Mouse (Mus musculus) layer of hippocampus, postnatal 36 days (tissue): Measurements from ENCODE around the gene Spag5. TPM values are rescaled to one million over a fixed set of nuclear protein-coding genes. Genes with fewer than 3 reads are reported as not detected.
A peak's percentile ranks its signal among the peaks of the same experiment; 100 is the strongest.
"Not testable (repeated sequence)": the region's sequence is repeated elsewhere in the genome, so short reads cannot be mapped to it uniquely, and the experiment has no call there.

Source experiments
- DNase-seq, 2 experiments: peaks; one replicate each; pipeline ENCODE4 v3.0.0; 2022
- total RNA-seq, 2 experiments: library from RNA; stranded (reverse); gene quantifications; 2 replicates each; pipeline ENCODE4 v1.2.3; 2021

Spag5 gene
- total RNA-seq = 10 to 100 TPM in 1 of 2 experiments, 1 to 10 TPM in 1; 6.9 to 10.1 TPM

DNA sequence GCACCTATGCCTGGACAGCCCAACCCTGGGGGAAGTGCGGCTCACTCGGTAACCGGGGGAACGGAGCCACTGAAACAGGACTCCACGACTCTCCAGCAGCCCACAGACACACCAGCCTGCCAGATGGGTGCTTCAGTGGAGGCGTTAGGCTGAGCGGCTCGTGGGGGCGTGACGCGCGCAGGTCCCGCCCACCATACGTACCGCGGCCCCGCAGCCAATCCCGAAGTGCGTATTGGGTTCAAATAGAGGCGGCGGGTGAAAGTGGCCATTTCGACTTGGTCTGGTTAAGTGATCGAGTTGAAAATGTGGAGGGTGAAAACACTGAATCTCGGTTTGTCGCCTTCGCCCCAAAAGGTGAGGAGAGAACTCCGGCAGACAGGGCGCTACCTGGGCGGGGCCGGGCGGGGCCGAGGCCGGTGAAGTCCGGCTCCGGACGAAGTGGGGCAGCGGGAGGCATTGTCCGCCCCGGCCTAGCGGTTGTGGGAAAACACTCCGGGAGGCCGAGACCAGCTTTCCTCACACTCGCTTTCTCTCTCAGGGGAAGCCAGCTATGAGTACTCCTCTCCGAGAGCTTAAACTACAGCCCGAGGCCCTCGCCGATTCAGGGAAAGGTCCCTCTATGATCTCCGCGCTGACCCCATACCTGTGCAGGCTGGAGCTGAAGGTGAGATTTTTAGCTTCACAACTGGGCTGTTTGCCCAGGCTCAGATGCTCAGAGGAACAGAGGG lies at the start of gene Spag5:
Gene Spag5, plus strand, starts transcription at position 173 of the 728 bp plus-strand sequence.
- peak; percentile 89 to 91 for DNase-seq

DNA sequence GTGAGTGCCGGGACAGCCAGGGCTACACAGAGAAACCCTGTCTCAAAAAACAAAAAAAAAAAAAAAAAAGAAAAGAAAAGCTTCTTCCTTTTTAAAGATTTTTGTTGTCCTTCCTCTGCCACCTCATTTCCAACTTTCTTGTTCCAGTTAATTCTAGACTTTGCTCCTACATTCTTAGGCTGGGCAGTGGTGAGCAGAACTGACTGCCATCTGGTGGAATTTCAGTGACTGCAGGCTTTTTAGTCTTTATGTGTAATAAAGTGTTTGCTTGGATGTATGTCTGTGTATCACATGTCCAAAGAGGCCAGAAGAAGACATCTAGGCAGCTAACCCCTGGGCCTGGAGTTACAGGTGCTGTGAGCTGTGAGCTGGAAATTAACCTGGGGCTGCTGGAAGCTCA lies 44.7 kb upstream of the Spag5 start:
- DNase-seq = no peak

DNA sequence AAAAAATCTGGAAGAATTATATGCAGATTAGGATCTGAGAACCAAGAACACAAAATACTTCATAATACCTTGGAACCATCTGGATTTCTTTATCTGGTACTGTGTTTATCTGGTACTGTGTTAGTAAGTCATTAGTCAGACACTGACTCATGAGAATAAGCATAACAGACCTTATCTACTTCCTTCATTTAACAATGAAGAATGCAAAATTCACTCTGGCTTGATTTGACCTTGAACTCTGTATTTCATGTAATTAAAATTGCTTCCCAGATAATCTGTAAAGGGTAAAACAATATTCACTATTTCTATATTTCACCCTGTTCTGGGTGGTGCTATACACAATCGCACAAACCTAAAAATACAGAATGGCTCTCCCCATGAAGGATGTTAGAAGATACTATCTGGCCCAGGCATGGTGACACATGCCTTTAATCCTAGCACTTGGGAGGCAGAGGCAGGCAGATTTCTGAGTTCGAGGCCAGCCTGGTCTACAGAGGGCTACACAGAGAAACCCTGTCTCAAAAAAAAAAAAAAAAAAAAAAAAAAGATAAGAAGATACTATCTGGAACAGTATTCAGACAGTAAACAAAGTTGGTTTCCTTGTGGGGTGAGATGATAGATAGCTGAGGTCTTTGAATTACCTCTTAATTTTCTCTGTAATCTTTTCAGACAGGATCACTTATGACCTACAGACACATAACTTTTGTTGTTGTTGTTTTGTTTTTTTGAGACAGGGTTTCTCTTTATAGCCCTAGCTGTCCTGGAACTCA lies 40.7 kb upstream of the Spag5 start:
- no peak for DNase-seq

DNA sequence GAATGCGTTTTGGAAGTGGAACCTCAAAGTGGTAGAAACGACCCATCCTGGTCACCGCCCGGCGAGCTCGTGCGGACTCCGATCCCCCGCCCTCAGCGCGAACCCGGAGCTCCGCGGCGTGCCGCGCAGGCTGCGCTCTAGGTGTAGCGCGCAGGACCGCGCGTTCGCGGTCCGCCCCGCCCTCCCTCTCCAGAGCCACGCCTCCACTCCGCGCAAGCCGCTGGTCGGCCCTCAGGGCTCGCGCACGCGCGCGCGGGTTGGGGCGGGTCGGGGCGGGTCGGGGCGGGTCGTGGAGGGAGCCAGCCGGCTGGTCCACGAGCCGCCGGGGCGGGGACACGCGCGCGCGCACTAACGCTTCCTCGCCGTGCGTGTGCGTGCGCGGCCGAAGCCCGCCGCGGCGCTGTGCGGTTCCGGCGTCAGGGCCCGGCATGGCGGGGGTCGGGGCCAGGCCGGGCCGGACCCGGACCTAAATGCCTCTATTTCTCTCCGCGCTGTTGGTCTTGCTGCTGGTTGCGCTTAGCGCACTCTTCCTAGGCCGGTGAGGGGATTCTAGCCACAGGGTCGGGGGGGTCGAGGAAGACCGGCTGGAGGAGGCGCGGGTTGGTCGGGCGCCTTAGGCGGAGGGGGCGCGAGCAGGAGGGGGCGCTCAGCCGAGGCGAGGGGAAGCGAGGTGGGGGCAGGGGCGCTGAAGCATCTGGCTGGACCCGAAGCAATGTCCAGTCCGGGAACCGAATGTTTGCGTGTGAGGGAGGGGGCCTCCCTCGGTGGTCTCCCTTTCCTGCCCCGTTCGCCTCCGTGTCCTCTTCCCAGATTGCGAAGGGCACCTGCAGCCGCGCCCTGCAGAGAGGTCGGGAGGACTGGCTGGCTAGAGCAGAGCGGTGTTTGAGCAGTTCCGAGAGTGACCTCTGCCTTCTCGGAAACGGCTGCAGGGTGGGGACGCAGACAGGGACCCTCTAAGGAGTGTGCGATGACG lies 39.7 kb upstream of the Spag5 start, which contains the start of gene 2610507B11Rik:
Gene 2610507B11Rik, plus strand, starts transcription at position 373 of the 973 bp plus-strand sequence.
- peak; percentile 88 for DNase-seq

DNA sequence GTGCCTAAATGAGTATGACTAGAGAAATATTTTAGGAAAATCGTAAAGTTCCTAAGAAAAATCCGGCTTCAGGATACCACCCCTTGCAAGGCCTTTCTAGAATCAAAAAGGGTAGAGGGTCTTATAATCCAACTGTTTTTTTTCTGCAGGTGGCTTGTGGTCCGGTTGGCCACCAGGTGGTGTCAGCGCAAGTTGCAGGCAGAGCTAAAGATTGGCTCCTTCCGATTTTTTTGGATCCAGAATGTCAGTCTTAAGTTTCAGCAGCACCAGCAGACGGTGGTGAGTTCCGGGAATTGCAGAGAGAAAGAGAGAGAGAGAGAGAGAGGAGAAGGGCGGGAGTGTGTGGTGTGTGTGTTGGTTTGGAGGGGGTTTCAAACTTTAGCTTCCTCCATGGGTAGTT lies 38.8 kb upstream of the Spag5 start:
- peak; percentile 23 to 26 for DNase-seq

DNA sequence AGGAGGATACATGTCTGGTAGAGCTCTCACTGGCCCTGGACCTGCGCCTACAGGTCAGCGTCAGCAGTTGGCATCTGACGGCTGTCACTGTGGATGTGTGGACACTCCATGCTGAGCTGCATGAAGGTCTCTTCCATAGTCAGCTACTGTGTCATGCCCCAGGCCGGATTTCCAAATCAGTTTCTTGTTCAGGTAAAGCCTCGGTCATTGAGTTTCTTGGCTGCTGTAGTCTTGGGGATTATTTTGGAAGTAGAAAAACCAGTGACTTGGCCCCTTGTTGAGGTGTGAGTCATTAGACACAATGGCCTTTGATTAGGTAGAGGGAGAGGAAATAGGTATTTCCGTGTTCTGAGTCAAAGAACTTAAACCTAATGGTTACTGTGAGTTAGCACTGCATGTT lies 35.8 kb upstream of the Spag5 start:
- DNase-seq = no peak

DNA sequence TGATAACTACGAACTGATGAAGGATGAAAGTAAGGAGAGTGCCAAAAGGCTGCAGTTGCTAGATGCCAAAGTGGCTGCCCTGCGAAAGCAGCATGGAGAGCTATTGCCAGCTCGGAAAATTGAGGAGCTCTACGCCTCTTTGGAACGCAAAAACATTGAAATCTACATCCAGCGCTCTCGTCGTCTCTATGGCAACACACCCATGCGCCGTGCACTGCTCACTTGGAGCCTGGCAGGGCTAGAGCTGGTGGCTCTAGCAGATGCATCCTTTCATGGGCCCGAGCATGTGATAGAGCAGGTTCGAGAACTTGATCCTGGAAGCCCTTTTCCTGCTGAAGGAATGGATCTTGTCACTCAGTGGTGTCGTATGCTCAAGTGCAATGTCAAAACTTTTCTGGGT lies 29.3 kb upstream of the Spag5 start:
- DNase-seq = peak; percentile 64 to 81

DNA sequence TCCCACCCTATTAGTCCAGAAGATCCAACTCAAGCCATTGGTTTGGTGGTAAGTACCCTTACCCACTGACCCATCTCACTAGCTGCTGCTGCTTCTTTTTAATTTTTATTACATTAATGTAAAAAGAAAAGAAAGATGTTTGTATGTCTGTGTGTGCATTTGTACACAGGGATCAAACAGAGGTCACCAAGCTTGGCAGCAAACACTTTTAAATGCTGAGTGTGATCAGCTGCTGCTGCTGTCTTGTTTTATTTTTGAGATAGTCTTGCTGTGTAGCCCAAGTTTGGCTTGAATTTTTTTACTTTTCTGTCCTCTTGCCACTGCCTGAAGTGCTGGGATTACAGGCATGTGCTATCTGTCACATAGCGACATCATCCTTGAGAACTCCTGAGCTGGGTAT lies 25.7 kb upstream of the Spag5 start:
- no peak for DNase-seq

DNA sequence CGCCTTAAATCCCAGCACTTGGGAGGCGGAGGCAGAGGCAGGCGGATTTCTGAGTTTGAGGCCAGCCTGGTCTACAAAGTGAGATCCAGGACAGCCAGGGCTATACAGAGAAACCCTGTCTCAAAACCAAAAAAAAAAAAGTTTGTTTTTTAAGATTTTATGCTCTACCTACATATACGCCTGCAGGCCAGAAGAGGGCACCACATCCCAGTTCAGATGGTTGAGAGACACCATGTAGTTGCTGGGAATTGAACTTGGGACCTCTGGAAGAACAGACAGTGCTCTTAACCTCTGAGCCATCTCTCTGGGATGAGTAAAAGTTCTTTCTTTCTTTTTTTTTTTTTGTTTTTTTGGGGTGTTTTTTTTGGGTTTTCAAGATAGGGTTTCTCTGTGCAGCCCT lies 25.2 kb upstream of the Spag5 start:
- DNase-seq = not testable (repeated sequence)

DNA sequence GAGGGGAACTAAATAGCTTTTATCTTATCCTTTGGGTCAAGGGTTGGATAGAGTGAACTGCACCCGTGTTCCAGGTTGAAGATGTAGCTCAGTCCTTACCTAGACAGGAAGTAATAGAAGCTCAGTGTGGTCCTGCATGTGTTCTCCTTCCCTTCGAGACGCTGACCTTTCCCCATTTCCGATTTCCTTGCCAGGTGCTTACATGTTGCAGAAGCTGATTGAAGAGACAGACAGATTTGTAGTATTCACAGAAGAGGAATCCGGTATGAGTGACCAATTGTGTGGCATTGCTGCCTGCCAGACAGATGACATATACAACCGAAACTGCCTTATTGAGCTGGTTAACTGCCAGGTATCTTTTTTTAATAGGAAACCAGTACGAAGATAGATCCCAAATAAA lies 22.5 kb upstream of the Spag5 start:
- no peak for DNase-seq

DNA sequence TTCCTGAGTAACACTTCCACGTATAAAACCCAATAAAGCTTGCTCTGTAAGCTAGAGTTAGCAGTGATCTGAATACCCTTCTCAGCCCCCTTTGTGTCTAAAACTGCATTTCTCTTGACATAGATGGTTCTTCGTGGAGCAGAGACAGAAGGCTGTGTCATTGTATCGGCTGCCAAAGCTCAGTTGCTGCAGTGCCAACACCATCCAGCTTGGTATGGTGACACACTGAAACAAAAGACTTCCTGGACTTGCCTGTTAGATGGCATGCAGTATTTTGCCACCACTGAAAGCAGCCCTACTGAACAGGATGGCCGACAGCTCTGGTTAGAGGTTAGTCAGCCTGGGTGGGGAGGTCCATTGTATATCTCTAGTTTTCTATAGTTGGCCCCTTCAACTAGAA lies 21.7 kb upstream of the Spag5 start:
- peak in 1 of 2 experiments; percentile 35 for DNase-seq

DNA sequence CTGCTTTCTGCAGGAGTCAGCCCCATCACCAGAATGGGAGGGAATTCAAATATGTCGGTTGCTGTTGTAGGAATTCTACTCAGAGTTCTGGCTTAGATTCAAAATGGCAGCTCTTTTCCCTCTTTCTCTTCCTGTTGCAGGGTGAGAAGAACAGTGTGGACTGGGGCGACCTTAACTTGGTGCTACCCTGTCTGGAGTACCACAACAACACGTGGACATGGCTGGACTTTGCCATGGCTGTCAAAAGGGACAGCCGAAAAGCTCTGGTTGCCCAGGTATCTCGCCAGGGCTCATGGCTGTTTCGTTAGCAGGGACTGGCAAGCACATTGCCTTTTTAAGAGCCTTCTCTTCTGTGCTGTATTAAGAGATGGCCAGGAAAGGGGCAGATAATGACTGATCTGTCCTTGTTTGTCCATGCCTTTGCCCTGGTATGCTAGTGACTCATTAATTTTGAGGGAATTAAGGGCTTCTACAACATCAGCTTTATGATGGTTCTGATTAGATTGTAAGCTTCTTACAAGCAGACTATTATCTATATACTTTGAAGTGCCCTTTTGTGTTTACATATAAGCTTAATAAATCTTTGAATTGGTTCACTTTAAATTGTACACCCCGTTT lies 12.1 kb upstream of the Spag5 start:
- no peak for DNase-seq

DNA sequence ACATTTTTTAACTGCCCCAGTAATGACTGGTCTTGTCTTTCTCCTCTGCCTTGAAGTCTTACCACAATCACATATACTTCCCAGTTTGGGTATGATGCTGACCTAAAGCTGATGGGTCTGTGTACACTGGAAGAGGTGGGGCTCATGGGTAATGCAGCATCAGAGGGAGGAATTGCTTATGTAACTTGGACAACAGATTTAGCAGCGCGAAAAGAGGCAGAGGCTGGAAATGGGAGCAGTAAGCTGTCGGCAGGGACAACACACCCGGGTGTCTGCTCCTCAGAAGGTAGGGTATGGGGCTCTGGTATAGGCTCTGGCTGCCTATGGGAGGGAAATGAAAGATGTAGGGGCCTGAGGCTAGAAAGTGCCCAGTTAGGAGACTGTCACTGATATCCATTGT lies 10.7 kb upstream of the Spag5 start, which contains the start of gene BC030499:
Gene BC030499, plus strand, starts transcription at position 188 of the 400 bp plus-strand sequence.
- DNase-seq = peak; percentile 18 to 43

DNA sequence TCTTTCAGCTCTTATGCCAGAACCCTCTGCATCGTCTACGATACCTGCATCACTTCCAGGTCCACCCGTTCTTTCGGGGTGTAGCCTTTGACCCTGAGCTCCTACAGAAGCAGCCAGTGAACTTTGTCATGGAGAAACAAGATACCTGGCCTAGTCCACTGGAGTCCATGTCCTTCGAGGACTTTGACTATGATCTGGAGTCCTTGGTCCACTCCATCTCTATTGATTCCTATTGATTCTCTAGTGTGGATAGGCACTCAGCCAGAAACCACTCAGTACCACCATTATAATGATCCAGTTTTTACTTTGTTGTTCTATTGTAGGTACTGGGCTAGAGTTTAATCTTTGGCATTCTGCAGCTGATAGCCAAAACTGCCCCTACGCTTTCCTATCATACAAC lies 6.7 kb upstream of the Spag5 start:
- DNase-seq = no peak

DNA sequence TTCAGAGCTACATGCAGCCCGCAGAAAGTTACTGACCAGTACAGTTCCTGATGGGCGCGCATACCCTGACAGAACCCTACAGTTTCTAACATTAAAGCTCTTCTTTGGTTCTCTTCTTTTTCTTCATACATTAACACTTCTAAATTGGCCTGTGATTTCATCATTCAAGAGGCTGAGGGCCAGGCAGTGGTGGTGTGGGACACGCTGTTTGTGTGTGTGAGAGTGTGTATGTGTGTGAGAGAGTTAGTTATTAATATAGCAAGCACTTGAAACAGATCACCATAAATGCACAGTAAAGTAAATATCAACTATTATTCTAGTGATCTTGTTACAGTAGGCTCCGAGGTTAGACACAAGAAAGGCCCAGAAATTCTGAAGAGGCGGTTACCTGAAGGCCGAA lies 412 bp upstream of the Spag5 start:
- no peak for DNase-seq

DNA sequence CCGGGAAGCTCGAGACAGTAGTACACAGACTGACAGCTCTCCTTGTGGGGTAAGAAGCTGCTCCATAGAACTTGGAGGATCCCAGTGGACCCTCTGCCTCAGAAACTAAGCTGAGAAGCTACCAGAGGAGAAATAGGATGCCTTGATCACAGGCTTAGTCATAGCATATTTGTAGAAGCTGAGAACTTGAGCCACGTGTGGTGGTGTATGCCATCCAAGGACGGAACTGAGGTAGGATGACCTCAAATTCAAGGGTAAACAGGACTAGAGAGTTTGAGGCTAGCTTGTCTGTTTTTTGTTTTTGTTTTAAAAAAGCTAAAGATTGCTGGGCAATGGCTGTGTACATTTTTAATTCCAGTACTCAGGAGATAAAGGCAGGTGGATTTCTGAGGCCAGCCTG lies 3.9 kb downstream of the Spag5 start:
- no peak for DNase-seq

DNA sequence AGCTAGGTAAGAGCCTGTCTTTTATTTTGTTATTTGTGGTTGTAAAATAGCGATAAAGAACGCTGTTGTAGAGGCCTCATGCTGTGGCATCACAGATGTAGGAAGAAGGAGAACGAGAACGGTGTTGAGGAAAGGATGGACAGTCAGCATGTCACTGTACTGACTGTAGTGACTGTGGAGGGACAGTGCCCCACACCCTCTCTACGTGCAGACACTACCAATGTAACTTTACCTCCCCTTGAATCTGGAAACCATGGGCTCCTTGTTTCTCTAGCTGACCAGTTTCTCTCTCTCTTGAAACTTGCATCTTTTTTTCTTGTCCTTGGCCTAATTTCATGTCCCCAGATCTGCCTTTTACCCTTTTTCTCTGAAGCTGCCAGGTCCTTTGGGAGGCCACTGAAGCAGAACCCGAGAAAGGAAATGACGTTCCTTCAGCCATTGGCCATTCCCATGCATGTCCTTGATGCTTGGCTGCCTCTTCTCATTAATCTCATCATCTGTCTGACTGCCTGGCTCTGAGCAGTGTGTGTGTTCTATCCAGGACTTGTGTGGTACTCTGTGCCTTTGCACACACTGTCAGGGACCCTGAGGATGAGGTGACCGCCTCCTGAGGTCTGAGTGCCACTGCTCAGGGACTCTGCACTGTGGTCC lies 9.7 kb downstream of the Spag5 start:
- DNase-seq = no peak

DNA sequence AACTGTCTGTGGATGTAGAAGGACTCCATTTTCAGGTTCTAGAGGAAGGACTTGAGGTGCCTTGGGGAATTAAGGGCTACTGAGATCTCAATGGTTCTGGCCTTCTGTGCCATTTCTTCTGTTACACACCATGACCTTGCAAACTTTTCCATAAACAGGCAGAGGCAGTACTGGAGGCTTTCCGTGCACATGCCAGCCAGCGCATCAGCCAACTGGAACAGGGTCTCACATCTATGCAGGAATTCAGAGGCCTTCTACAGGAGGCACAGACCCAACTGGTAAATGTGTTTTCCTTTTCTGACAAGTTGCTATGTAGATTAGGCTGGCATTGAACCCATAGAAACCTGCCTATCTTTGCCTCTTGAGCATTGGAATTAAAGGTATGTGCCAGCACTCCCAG lies 12.3 kb downstream of the Spag5 start:
- DNase-seq = no peak

DNA sequence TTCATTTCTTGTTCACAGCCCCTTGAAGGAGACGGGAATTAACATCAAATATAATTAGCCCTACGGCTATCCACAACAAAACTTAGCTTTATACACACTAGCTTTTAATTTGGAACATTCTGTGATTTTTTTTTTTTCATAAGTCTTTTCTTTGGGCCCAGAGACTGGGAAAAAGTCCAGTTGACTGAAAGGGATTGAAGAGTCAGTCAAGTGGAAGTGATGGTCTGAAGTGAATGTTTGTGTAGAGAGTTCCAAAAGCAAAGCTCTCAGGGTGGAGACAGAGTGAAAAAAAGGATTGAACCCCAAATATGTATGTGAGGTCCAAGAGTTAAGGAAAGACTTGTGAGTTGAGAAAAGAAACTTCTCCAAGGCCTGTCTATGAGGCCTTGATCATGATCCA lies 17.1 kb downstream of the Spag5 start:
- no peak for DNase-seq

DNA sequence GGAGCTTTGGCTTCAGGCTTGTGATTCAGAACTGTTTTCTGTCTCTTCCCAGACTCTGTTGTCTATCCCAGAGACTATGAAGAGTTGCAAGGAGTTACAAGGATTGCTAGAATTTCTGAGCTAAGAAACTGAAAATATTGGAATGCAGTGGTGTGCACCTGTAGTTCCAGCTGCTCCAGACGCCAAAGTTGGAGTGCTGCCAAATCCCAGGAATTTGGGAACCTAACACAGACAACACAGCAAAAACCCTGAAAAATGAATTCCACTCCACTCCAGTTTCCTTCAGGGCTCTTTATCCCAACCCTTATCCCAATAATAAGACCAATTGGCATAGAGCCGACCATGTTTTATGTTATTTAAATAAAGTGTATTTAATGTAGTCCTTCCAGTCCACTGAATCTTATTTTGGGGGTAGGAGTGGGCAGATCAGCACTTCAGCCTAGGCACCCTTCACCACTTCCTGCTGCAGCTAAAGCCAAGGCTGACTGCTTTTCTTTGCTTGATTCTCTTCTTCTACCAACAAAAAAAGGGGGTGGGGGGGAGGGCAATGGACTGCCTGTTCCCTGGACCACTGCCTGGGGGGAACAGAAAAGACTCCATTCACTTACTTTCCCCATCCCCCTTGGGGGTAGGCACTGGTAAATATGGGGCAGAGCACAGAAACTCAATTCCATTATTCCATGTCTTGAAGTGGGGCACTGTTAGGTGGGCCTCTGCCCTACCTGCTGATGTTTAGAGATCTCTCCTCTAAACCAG lies 20.9 kb downstream of the Spag5 start:
- no peak for DNase-seq

DNA sequence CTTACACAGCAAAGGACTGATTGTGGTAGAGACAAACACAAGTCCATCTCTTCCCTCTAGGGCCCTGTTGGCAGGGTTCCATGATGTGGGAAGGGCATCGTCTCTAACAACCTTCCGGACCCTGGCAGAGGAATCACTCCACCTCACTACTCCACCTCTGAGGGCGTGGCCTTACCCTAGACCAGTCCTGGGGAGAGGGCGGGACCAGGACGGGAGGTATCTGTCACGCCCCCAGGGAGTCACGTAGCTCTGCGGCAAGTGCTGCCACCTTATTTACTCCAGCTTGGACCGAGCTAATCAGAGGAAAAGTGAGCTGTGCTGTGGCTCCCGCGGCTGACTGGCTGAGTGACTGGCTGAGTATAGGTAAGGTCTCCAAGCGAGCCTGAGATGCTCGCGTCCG lies 21.5 kb downstream of the Spag5 start, which contains the start of gene Aldoc:
Gene Aldoc, plus strand, starts transcription at position 109 of the 400 bp plus-strand sequence.
- DNase-seq = peak; percentile 75 to 79
